ENCODE assay signal across 8 mouse cellular contexts in genomic region chr11:99039782-99040181, GRCm38 (mm10). TPM values are rescaled to one million over a fixed set of nuclear protein-coding genes. Genes with fewer than 3 reads are reported as not detected.
DNase-seq lines count a peak whose midpoint lies in the region; ATAC-seq and TF ChIP-seq lines count a peak whose summit lies in the region.

No protein-coding gene starts in this region.

- H3K27ac ChIP-seq in embryonic facial prominence, embryonic 14.5 days (replicated peaks; ENCODE audit: low read depth, low read length) = peak overlapping the region; percentile 93
- peak overlapping the region; percentile 86 for H3K27ac ChIP-seq in heart, embryonic 11.5 days (ENCODE audit: low read depth, low read length)
- peak overlapping the region; percentile 96 for H3K27ac ChIP-seq in kidney, embryonic 15.5 days
- peak overlapping the region; percentile 45 for H3K27ac ChIP-seq in liver, adult 2 months (replicated peaks; ENCODE audit: insufficient read depth, low read depth, low read length)

- DNase-seq in B cell, adult 2 months = peak; percentile 72 to 75
- peak; percentile 80 to 85 for DNase-seq in adrenal gland, postnatal 36 days
- DNase-seq in embryonic facial prominence, embryonic 14.5 days (ENCODE audit: low spot score) = peak; percentile 96
- DNase-seq in liver, adult 2 months (ENCODE audit: extremely low read depth, low read depth, low spot score) = peak; percentile 77
- DNase-seq in spleen, postnatal 36 days (ENCODE audit: low spot score in 2 of 2) = peak; percentile 65 to 66

- peaks cover 7% of the 10 kb centered on the region; the same call in 1 of the 2 replicates for H3K36me3 ChIP-seq in embryonic facial prominence, embryonic 14.5 days (ENCODE audit: control insufficient read depth, insufficient read depth, low read length)
- no peaks in the 10 kb centered on the region for H3K36me3 ChIP-seq in heart, embryonic 11.5 days (ENCODE audit: control insufficient read depth, insufficient read depth, low read length)
- peaks cover 7% of the 10 kb centered on the region; the same call in 1 of the 2 replicates for H3K36me3 ChIP-seq in kidney, embryonic 15.5 days
- peaks cover 2% of the 10 kb centered on the region; the same call in 1 of the 2 replicates for H3K36me3 ChIP-seq in liver, adult 2 months (ENCODE audit: control insufficient read depth, insufficient read depth, low read length)

- H3K4me1 ChIP-seq in embryonic facial prominence, embryonic 14.5 days (ENCODE audit: control insufficient read depth, insufficient read depth, low read length) = peaks cover 13% of the 10 kb centered on the region; the same call in 1 of the 2 replicates
- peaks cover 14% of the 10 kb centered on the region for H3K4me1 ChIP-seq in heart, embryonic 11.5 days (ENCODE audit: control insufficient read depth, insufficient read depth, low read length)
- H3K4me1 ChIP-seq in kidney, embryonic 15.5 days = peaks cover 39% of the 10 kb centered on the region
- peaks cover 3% of the 10 kb centered on the region for H3K4me1 ChIP-seq in liver, adult 2 months (ENCODE audit: control insufficient read depth, insufficient read depth, low read length)

- no peak for TF ChIP-seq POLR2A in liver, adult 2 months (IDR thresholded peaks at IDR 0.05; ENCODE audit: extremely low read depth, insufficient read depth, low read length)

- 2% methylated on average over 15 of the region's 15 CpGs for WGBS in embryonic facial prominence, embryonic 14.5 days
- under 1% methylated on average over 15 of the region's 15 CpGs for WGBS in heart, embryonic 11.5 days (ENCODE audit: insufficient replicate concordance)
- under 1% methylated on average over 15 of the region's 15 CpGs for WGBS in kidney, embryonic 15.5 days
- under 1% methylated on average over 15 of the region's 15 CpGs for WGBS in liver, adult 2 months

- peaks cover 11% of the 10 kb centered on the region for H3K79me2 ChIP-seq in liver, adult 2 months (ENCODE audit: control insufficient read depth, insufficient read depth, low read length)

- peak; percentile 84 for ATAC-seq in embryonic facial prominence, embryonic 14.5 days (ENCODE audit: low read depth)
- peak; percentile 58 for ATAC-seq in heart, embryonic 11.5 days (replicated peaks; ENCODE audit: insufficient number of reproducible peaks, low FRiP score, low TSS enrichment)
- peak; percentile 69 for ATAC-seq in kidney, embryonic 15.5 days (replicated peaks; ENCODE audit: low FRiP score)
- peak; percentile 54; the same call in 1 of the 2 replicates for ATAC-seq in monocyte, adult 5-6 weeks (replicated peaks; ENCODE audit: insufficient number of reproducible peaks, low FRiP score, low TSS enrichment, poor library complexity, severe bottlenecking)

- peak; percentile 84 for TF ChIP-seq CTCF in liver, adult 2 months (IDR thresholded peaks at IDR 0.05; ENCODE audit: low read depth, low read length)

- no peaks in the 10 kb centered on the region for H3K9me3 ChIP-seq in embryonic facial prominence, embryonic 14.5 days (ENCODE audit: control insufficient read depth, low read length)
- no peaks in the 10 kb centered on the region for H3K9me3 ChIP-seq in heart, embryonic 11.5 days (replicated peaks; ENCODE audit: control insufficient read depth, low read length)
- no peaks in the 10 kb centered on the region for H3K9me3 ChIP-seq in kidney, embryonic 15.5 days (replicated peaks)

- peak overlapping the region; percentile 74 for H3K4me2 ChIP-seq in embryonic facial prominence, embryonic 14.5 days (ENCODE audit: low read depth, low read length)
- peak overlapping the region; percentile 89 for H3K4me2 ChIP-seq in heart, embryonic 11.5 days
- peak overlapping the region; percentile 88 for H3K4me2 ChIP-seq in kidney, embryonic 15.5 days

- H3K9ac ChIP-seq in embryonic facial prominence, embryonic 14.5 days (ENCODE audit: low read depth, low read length) = peak overlapping the region; percentile 93
- H3K9ac ChIP-seq in heart, embryonic 11.5 days (ENCODE audit: low read depth, low read length) = peak overlapping the region; percentile 77
- peak overlapping the region; percentile 89 for H3K9ac ChIP-seq in kidney, embryonic 15.5 days
- H3K9ac ChIP-seq in liver, adult 2 months (ENCODE audit: low read depth, low read length) = peak overlapping the region; percentile 60

- H3K4me3 ChIP-seq in embryonic facial prominence, embryonic 14.5 days (ENCODE audit: low read depth, low read length) = peak overlapping the region; percentile 76
- H3K4me3 ChIP-seq in heart, embryonic 11.5 days (ENCODE audit: low read depth, low read length) = peak overlapping the region; percentile 60
- peak overlapping the region; percentile 71 for H3K4me3 ChIP-seq in kidney, embryonic 15.5 days (replicated peaks)
- H3K4me3 ChIP-seq in liver, adult 2 months (ENCODE audit: insufficient read depth, low read depth, low read length) = peak overlapping the region; percentile 19; the same call in 1 of the 2 replicates

- no peaks in the 10 kb centered on the region for H3K27me3 ChIP-seq in embryonic facial prominence, embryonic 14.5 days (replicated peaks; ENCODE audit: control insufficient read depth, insufficient read depth, low read length)
- H3K27me3 ChIP-seq in heart, embryonic 11.5 days (ENCODE audit: control insufficient read depth, insufficient read depth, low read length) = no peaks in the 10 kb centered on the region
- H3K27me3 ChIP-seq in kidney, embryonic 15.5 days = no peaks in the 10 kb centered on the region
- H3K27me3 ChIP-seq in liver, adult 2 months (ENCODE audit: control insufficient read depth, insufficient read depth, low read length) = no peaks in the 10 kb centered on the region

RNA-seq across cellular contexts. Expression of gene Igfbp4, which starts 1.3 kb away (rescaled TPM):
- 10 to 100 TPM; 82.3 to 97.6 TPM for total RNA-seq in adrenal gland, postnatal 36 days (2021)
- 966 and 1,068 TPM in 2 replicates for polyA plus RNA-seq in embryonic facial prominence, embryonic 14.5 days (2014; fragmentation: Nextera tagmentation; extraction: Ambion mirVana)
- polyA plus RNA-seq in heart, embryonic 11.5 days (2014; fragmentation: Nextera tagmentation; extraction: Ambion mirVana) = 284 and 289 TPM in 2 replicates
- 644 and 695 TPM in 2 replicates for polyA plus RNA-seq in kidney, embryonic 15.5 days (2015; fragmentation: Nextera tagmentation; extraction: Ambion mirVana)
- total RNA-seq in liver, adult 2 months (2014; rRNA removed) = 662 and 813 TPM in 2 replicates
- 1,830 and 2,620 TPM in 2 replicates for polyA plus RNA-seq in liver, adult 2 months (2012; rRNA removed)
- 0.43 to 5.5 TPM (median 1.2 TPM) in 3 replicates for total RNA-seq in monocyte, adult 5-6 weeks (2017)

RNA-seq across cellular contexts. Expression of gene Top2a, which starts 15.8 kb away (rescaled TPM):
- 10 to 100 TPM; 15.4 to 20.5 TPM for total RNA-seq in adrenal gland, postnatal 36 days (2021)
- 181 and 201 TPM in 2 replicates for polyA plus RNA-seq in embryonic facial prominence, embryonic 14.5 days (2014; fragmentation: Nextera tagmentation; extraction: Ambion mirVana)
- polyA plus RNA-seq in heart, embryonic 11.5 days (2014; fragmentation: Nextera tagmentation; extraction: Ambion mirVana) = 220 and 244 TPM in 2 replicates
- 249 and 256 TPM in 2 replicates for polyA plus RNA-seq in kidney, embryonic 15.5 days (2015; fragmentation: Nextera tagmentation; extraction: Ambion mirVana)
- 1.8 and 4.2 TPM in 2 replicates for total RNA-seq in liver, adult 2 months (2014; rRNA removed)
- 0.22 and 0.31 TPM in 2 replicates for polyA plus RNA-seq in liver, adult 2 months (2012; rRNA removed)
- 14.1 to 26.1 TPM (median 15.5 TPM) in 3 replicates for total RNA-seq in monocyte, adult 5-6 weeks (2017)

RNA-seq across cellular contexts. Expression of gene Tns4, which starts 49.3 kb away (rescaled TPM):
- total RNA-seq in adrenal gland, postnatal 36 days (2021) = under 1 TPM; 0.13 to 0.20 TPM
- polyA plus RNA-seq in embryonic facial prominence, embryonic 14.5 days (2014; fragmentation: Nextera tagmentation; extraction: Ambion mirVana) = 0.81 and 1.0 TPM in 2 replicates
- polyA plus RNA-seq in heart, embryonic 11.5 days (2014; fragmentation: Nextera tagmentation; extraction: Ambion mirVana) = 0.13 TPM in 1 of 2 replicates, not detected in the other
- 0.29 and 0.32 TPM in 2 replicates for polyA plus RNA-seq in kidney, embryonic 15.5 days (2015; fragmentation: Nextera tagmentation; extraction: Ambion mirVana)
- 0.27 and 0.46 TPM in 2 replicates for total RNA-seq in liver, adult 2 months (2014; rRNA removed)
- polyA plus RNA-seq in liver, adult 2 months (2012; rRNA removed) = 0.27 and 1.2 TPM in 2 replicates
- 4.1 to 6.4 TPM (median 4.2 TPM) in 3 replicates for total RNA-seq in monocyte, adult 5-6 weeks (2017)

RNA-seq across cellular contexts. Expression of gene Gjd3, which starts 57.0 kb away (rescaled TPM):
- not detected for total RNA-seq in adrenal gland, postnatal 36 days (2021)
- 0.34 and 0.56 TPM in 2 replicates for polyA plus RNA-seq in embryonic facial prominence, embryonic 14.5 days (2014; fragmentation: Nextera tagmentation; extraction: Ambion mirVana)
- 1.3 and 1.5 TPM in 2 replicates for polyA plus RNA-seq in heart, embryonic 11.5 days (2014; fragmentation: Nextera tagmentation; extraction: Ambion mirVana)
- 0.48 and 0.51 TPM in 2 replicates for polyA plus RNA-seq in kidney, embryonic 15.5 days (2015; fragmentation: Nextera tagmentation; extraction: Ambion mirVana)
- total RNA-seq in liver, adult 2 months (2014; rRNA removed) = not detected in 2 replicates
- 0.11 TPM in 1 of 2 replicates, not detected in the other for polyA plus RNA-seq in liver, adult 2 months (2012; rRNA removed)
- not detected in 3 replicates for total RNA-seq in monocyte, adult 5-6 weeks (2017)

Comparison
In these comparisons a context has a peak if more than half of its experiments do, and no peak if none do; other contexts are left out.
1. Peak in every context shown above with its lines: DNase-seq, ATAC-seq, H3K4me3 ChIP-seq and H3K27ac ChIP-seq.
2. H3K27ac ChIP-seq: peak in every context shown above with its lines; median percentile 96 in kidney, embryonic 15.5 days; 93 in embryonic facial prominence, embryonic 14.5 days; 86 in heart, embryonic 11.5 days; 45 in liver, adult 2 months.
3. H3K4me3 ChIP-seq: peak in every context shown above with its lines; median percentile 76 in embryonic facial prominence, embryonic 14.5 days; 71 in kidney, embryonic 15.5 days; 60 in heart, embryonic 11.5 days; 19 in liver, adult 2 months.
4. RNA of gene Top2a, which starts 15.8 kb away (polyA plus RNA-seq): 249 to 256 TPM in kidney, embryonic 15.5 days, 220 to 244 TPM in heart, embryonic 11.5 days and 181 to 201 TPM in embryonic facial prominence, embryonic 14.5 days; 0.22 to 0.31 TPM in liver, adult 2 months; every median in the first group is over 100 times any median in the second.